Mouse (Mus musculus): Measurements from ENCODE around the gene Fbxl14.

DNA sequence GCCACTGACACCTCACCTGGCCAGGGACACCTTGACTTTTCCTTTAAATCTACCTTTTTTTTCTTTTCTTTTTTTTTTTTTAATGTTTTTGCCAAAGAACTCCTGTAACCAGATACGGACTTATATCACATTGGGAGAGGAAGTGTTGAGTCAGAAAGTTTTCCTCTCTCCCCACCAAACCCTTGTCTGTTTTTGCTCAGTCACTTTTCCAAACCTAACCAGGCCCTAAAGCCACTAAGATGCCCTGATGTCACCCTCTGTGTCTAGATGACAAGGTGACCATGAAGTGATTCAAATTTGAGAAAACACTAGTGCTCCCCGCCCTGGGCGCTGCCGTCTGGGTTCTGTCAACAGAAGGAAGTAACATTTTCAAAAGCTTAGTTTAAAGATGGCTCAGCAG is 20.4 kb upstream of the Fbxl14 start:
- no peak for TF ChIP-seq CTCF (IDR thresholded peaks at IDR 0.05; ENCODE audit: low read depth)
- TF ChIP-seq EP300 (IDR thresholded peaks at IDR 0.05; ENCODE audit: low read depth): no peak
